Mouse (Mus musculus) ES-Bruce4 (cell line): ENCODE results near the gene Cux2.

Source experiments
- CTCF ChIP-seq: IDR thresholded peaks from one replicate; pipeline ENCODE4 v1.8.1; 2011; ENCODE audit warnings: low read depth, low read length
- POLR2A ChIP-seq: IDR thresholded peaks from one replicate; pipeline ENCODE4 v1.8.1; 2011; ENCODE audit warnings: low read length; ENCODE audit not compliant: insufficient read depth

- TF ChIP-seq CTCF (no peak), POLR2A (no peak)
Observed at GRCm38 (mm10) chr5:121861964-121862363, 187.9 kb downstream of the Cux2 start.
